Mouse (Mus musculus): ENCODE data around the gene Gpr12. TPM values are rescaled to one million over a fixed set of nuclear protein-coding genes. Genes with fewer than 3 reads are reported as not detected.
"Not testable (repeated sequence)": the region's sequence is repeated elsewhere in the genome, so short reads cannot be mapped to it uniquely, and the experiment has no call there.

Gpr12 gene
- total and polyA plus RNA-seq, 2 experiments from 2014 or later: not detected

- TF ChIP-seq CTCF (IDR thresholded peaks at IDR 0.05; ENCODE audit: low read depth): no peak
- TF ChIP-seq EP300 (IDR thresholded peaks at IDR 0.05; ENCODE audit: low read depth): no peak
- no peak overlapping the region for H3K27ac ChIP-seq (ENCODE audit: low read depth)
- no peak overlapping the region for H3K4me3 ChIP-seq (ENCODE audit: low read depth, low read length)
- ATAC-seq (ENCODE audit: insufficient read depth, low read depth): no peak
- WGBS: 54% methylated on average over 4 of the region's 4 CpGs
- no peaks in the 10 kb centered on the region for H3K9me3 ChIP-seq (replicated peaks; ENCODE audit: control insufficient read depth, low read length)
- DNase-seq (ENCODE audit: low spot score): no peak
- no peaks in the 10 kb centered on the region for H3K36me3 ChIP-seq (replicated peaks; ENCODE audit: control insufficient read depth, insufficient read depth, low read length)
- no peaks in the 10 kb centered on the region for H3K4me1 ChIP-seq (ENCODE audit: control insufficient read depth, insufficient read depth)
- H3K4me2 ChIP-seq (ENCODE audit: low read depth, low read length): no peak overlapping the region
- H3K9ac ChIP-seq (replicated peaks; ENCODE audit: low read depth, low read length): no peak overlapping the region
- H3K27me3 ChIP-seq (ENCODE audit: control insufficient read depth, insufficient read depth, low read length): no peaks in the 10 kb centered on the region
Observed at GRCm38 (mm10) chr5:146567054-146567453, 18.0 kb downstream of the Gpr12 start.

- no peak overlapping the region for H3K4me2 ChIP-seq (ENCODE audit: low read depth, low read length)
- no peaks in the 10 kb centered on the region for H3K27me3 ChIP-seq (ENCODE audit: control insufficient read depth, insufficient read depth, low read length)
- ATAC-seq (ENCODE audit: insufficient read depth, low read depth) (no peak), DNase-seq (ENCODE audit: low spot score) (no peak)
- TF ChIP-seq EP300 (IDR thresholded peaks at IDR 0.05; ENCODE audit: low read depth) (no peak), CTCF (IDR thresholded peaks at IDR 0.05; ENCODE audit: low read depth) (no peak)
- H3K9ac ChIP-seq (replicated peaks; ENCODE audit: low read depth, low read length): no peak overlapping the region
- no peak overlapping the region for H3K27ac ChIP-seq (ENCODE audit: low read depth)
- no peak overlapping the region for H3K4me3 ChIP-seq (ENCODE audit: low read depth, low read length)
- no peaks in the 10 kb centered on the region for H3K4me1 ChIP-seq (ENCODE audit: control insufficient read depth, insufficient read depth)
- H3K36me3 ChIP-seq (replicated peaks; ENCODE audit: control insufficient read depth, insufficient read depth, low read length): no peaks in the 10 kb centered on the region
- no peaks in the 10 kb centered on the region for H3K9me3 ChIP-seq (replicated peaks; ENCODE audit: control insufficient read depth, low read length)
- WGBS: 66% methylated on average over 1 of the region's 1 CpGs
Observed at GRCm38 (mm10) chr5:146564259-146564658, 20.8 kb downstream of the Gpr12 start.

GRCm38 (mm10) chr5:146555836-146556235, 29.2 kb downstream of the Gpr12 start, which contains the start of gene Gm3415:
Gm3415 (plus strand) TSS chr5:146556136.
- H3K27ac ChIP-seq (ENCODE audit: low read depth); H3K27me3 ChIP-seq (ENCODE audit: control insufficient read depth, insufficient read depth, low read length); H3K9ac ChIP-seq (replicated peaks; ENCODE audit: low read depth, low read length); H3K4me2 ChIP-seq (ENCODE audit: low read depth, low read length); ATAC-seq (ENCODE audit: insufficient read depth, low read depth); H3K36me3 ChIP-seq (replicated peaks; ENCODE audit: control insufficient read depth, insufficient read depth, low read length); DNase-seq (ENCODE audit: low spot score); H3K4me1 ChIP-seq (ENCODE audit: control insufficient read depth, insufficient read depth); H3K9me3 ChIP-seq (replicated peaks; ENCODE audit: control insufficient read depth, low read length); H3K4me3 ChIP-seq (ENCODE audit: low read depth, low read length): not testable (repeated sequence)
- no CpG with 5 or more reads among the region's 3 CpGs for WGBS

- H3K4me3 ChIP-seq (ENCODE audit: low read depth, low read length); DNase-seq (ENCODE audit: low spot score); H3K4me1 ChIP-seq (ENCODE audit: control insufficient read depth, insufficient read depth); H3K9ac ChIP-seq (replicated peaks; ENCODE audit: low read depth, low read length); ATAC-seq (ENCODE audit: insufficient read depth, low read depth); H3K36me3 ChIP-seq (replicated peaks; ENCODE audit: control insufficient read depth, insufficient read depth, low read length); H3K9me3 ChIP-seq (replicated peaks; ENCODE audit: control insufficient read depth, low read length); H3K27me3 ChIP-seq (ENCODE audit: control insufficient read depth, insufficient read depth, low read length); H3K27ac ChIP-seq (ENCODE audit: low read depth); H3K4me2 ChIP-seq (ENCODE audit: low read depth, low read length): not testable (repeated sequence)
- WGBS: 79% methylated on average over 2 of the region's 3 CpGs
Observed at GRCm38 (mm10) chr5:146537347-146537746, 47.7 kb downstream of the Gpr12 start, which contains the start of gene Gm3409. Gm3409 (plus strand) TSS chr5:146537647.

Other genes with a start within 250 kb of the Gpr12 start
- 0.23 TPM in 1 of 2 replicates, not detected in the other for gene Wasf3, start 200.3 kb downstream of the Gpr12 start, total RNA-seq (2014; rRNA removed; ENCODE audit: low replicate concordance)
- 0.08 and 0.11 TPM in 2 replicates for gene Wasf3, start 200.3 kb downstream of the Gpr12 start, polyA plus RNA-seq (2015; fragmentation: Nextera tagmentation; extraction: Ambion mirVana)
- gene Gm6408, start 103.3 kb downstream of the Gpr12 start, total RNA-seq (2014; rRNA removed; ENCODE audit: low replicate concordance): not detected in 2 replicates
- gene Gm6408, start 103.3 kb downstream of the Gpr12 start, polyA plus RNA-seq (2015; fragmentation: Nextera tagmentation; extraction: Ambion mirVana): not detected in 2 replicates
- gene Gm6370, start 93.9 kb downstream of the Gpr12 start, total RNA-seq (2014; rRNA removed; ENCODE audit: low replicate concordance): not detected in 2 replicates
- not detected in 2 replicates for gene Gm6370, start 93.9 kb downstream of the Gpr12 start, polyA plus RNA-seq (2015; fragmentation: Nextera tagmentation; extraction: Ambion mirVana)
- gene 4930449I24Rik, start 82.8 kb downstream of the Gpr12 start, total RNA-seq (2014; rRNA removed; ENCODE audit: low replicate concordance): not detected in 2 replicates
- not detected in 2 replicates for gene 4930449I24Rik, start 82.8 kb downstream of the Gpr12 start, polyA plus RNA-seq (2015; fragmentation: Nextera tagmentation; extraction: Ambion mirVana)
- not detected in 2 replicates for gene Gm3402, start 71.1 kb downstream of the Gpr12 start, total RNA-seq (2014; rRNA removed; ENCODE audit: low replicate concordance)
- not detected in 2 replicates for gene Gm3402, start 71.1 kb downstream of the Gpr12 start, polyA plus RNA-seq (2015; fragmentation: Nextera tagmentation; extraction: Ambion mirVana)
- not detected in 2 replicates for gene Gm3404, start 59.4 kb downstream of the Gpr12 start, total RNA-seq (2014; rRNA removed; ENCODE audit: low replicate concordance)
- gene Gm3404, start 59.4 kb downstream of the Gpr12 start, polyA plus RNA-seq (2015; fragmentation: Nextera tagmentation; extraction: Ambion mirVana): not detected in 2 replicates
- gene Gm3409, start 47.6 kb downstream of the Gpr12 start, total RNA-seq (2014; rRNA removed; ENCODE audit: low replicate concordance): not detected in 2 replicates
- not detected in 2 replicates for gene Gm3409, start 47.6 kb downstream of the Gpr12 start, polyA plus RNA-seq (2015; fragmentation: Nextera tagmentation; extraction: Ambion mirVana)
- not detected in 2 replicates for gene Gm3415, start 29.1 kb downstream of the Gpr12 start, total RNA-seq (2014; rRNA removed; ENCODE audit: low replicate concordance)
- not detected in 2 replicates for gene Gm3415, start 29.1 kb downstream of the Gpr12 start, polyA plus RNA-seq (2015; fragmentation: Nextera tagmentation; extraction: Ambion mirVana)
- gene Usp12, start 209.8 kb upstream of the Gpr12 start, total RNA-seq (2014; rRNA removed; ENCODE audit: low replicate concordance): 6.1 and 7.0 TPM in 2 replicates
- gene Usp12, start 209.8 kb upstream of the Gpr12 start, polyA plus RNA-seq (2015; fragmentation: Nextera tagmentation; extraction: Ambion mirVana): 5.6 and 6.7 TPM in 2 replicates
- gene Rpl21, start 247.7 kb upstream of the Gpr12 start, total RNA-seq (2014; rRNA removed; ENCODE audit: low replicate concordance): 150 and 153 TPM in 2 replicates
- 265 and 289 TPM in 2 replicates for gene Rpl21, start 247.7 kb upstream of the Gpr12 start, polyA plus RNA-seq (2015; fragmentation: Nextera tagmentation; extraction: Ambion mirVana)

Data from heart, postnatal 0 days (tissue).